Mouse (Mus musculus) spleen, adult 2 months (tissue): Measurements from ENCODE around the gene Polr3f. TPM values are rescaled to one million over a fixed set of nuclear protein-coding genes. Genes with fewer than 3 reads are reported as not detected.

Experiments
- DNase-seq, 2 experiments: peaks; one replicate each; pipeline versions ENCODE4 v3.0.0 to v3.0.0-alpha.2; 2012 to 2021; ENCODE audit warnings: low spot score in 2 of 2, low read depth in 1 of 2
- H3K27ac ChIP-seq: fragments of 200-500 bp; 2 replicates; pipeline ENCODE4 v1.5.1; 2012; ENCODE audit warnings: low read length, inconsistent platforms; ENCODE audit not compliant: insufficient read depth
- H3K27me3 ChIP-seq: fragments of 200-500 bp; 2 replicates; pipeline ENCODE4 v1.6.1; 2012; ENCODE audit warnings: mild to moderate bottlenecking, moderate library complexity, low read length, inconsistent platforms; ENCODE audit not compliant: control insufficient read depth, insufficient read depth
- H3K36me3 ChIP-seq: fragments of 200-500 bp; 2 replicates; pipeline ENCODE4 v1.6.1; 2012; ENCODE audit warnings: mild to moderate bottlenecking, low read length, inconsistent platforms; ENCODE audit not compliant: control insufficient read depth, insufficient read depth
- H3K4me1 ChIP-seq: fragments of 200-500 bp; 2 replicates; pipeline ENCODE4 v1.6.1; 2011; ENCODE audit warnings: inconsistent platforms; ENCODE audit not compliant: control insufficient read depth, insufficient read depth, insufficient read length
- H3K4me3 ChIP-seq: fragments of 200-500 bp; 2 replicates; pipeline ENCODE4 v1.5.1; 2011; ENCODE audit warnings: mild to moderate bottlenecking, inconsistent platforms; ENCODE audit not compliant: insufficient read depth, insufficient read length; ENCODE audit errors: extremely low read depth
- CTCF ChIP-seq: fragments of 200-500 bp; IDR thresholded peaks from 2 replicates; pipeline ENCODE4 v1.5.1; 2011; ENCODE audit warnings: mild to moderate bottlenecking, inconsistent platforms; ENCODE audit not compliant: insufficient read depth, insufficient read length, insufficient replicate concordance; ENCODE audit errors: extremely low read depth
- POLR2A ChIP-seq: fragments of 200-500 bp; IDR thresholded peaks from 2 replicates; pipeline ENCODE4 v1.6.1; 2011; ENCODE audit warnings: low read depth, low read length, inconsistent platforms
- WGBS: fragments of 180-500 bp; shearing (Covaris S2); methylation state at CpG from one replicate; pipeline ENCODE4 v1.1.7; 2018; 5-methylcytosine and 5-hydroxymethylcytosine counted together
- polyA plus RNA-seq: library from polyadenylated mRNA; depleted of rRNA; stranded (reverse); fragments of >200 nt; gene quantifications from 2 replicates; pipeline ENCODE4 v1.2.3, GENCODE M21; 2012; rRNA removed

Polr3f gene
- polyA plus RNA-seq, 1 experiment, result 4.8 TPM

DNA sequence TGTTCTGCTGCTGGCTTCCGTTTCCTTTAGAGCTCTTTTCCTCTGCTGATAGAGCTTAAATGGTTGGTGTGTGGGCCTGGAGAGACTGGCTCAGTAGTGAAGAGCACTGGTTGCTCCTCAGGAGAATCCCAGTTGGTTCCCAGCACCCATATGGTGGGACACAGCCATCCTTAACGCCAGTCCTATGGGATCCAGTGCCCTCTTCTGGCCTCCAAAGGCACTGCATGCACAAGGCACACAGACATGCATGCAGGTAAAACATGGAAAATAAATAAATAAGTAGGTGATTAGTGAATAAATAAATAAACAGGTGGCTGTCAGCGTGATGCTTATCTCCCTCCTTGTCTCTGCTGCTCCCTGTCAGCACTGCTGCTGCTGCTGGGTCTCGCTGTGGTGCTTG, 61.2 kb downstream of the Polr3f start:
- WGBS, result 90% methylated on average over 4 of the region's 4 CpGs
- no peak for TF ChIP-seq POLR2A
- no peak for TF ChIP-seq CTCF
- no peak for DNase-seq
- Histone ChIP-seq H3K27ac (no peak overlapping the region), H3K4me1 (no peaks in the 10 kb centered on the region), H3K36me3 (peaks cover 29% of the 10 kb centered on the region), H3K4me3 (no peak overlapping the region), H3K27me3 (no peaks in the 10 kb centered on the region)

Other genes with a start within 250 kb of the Polr3f start
- 0.44 TPM in 1 of 2 replicates, not detected in the other for gene Ovol2, start 195.6 kb upstream of the Polr3f start, polyA plus RNA-seq
- gene Kat14, start 158.7 kb upstream of the Polr3f start, polyA plus RNA-seq, result 19.0 and 20.3 TPM in 2 replicates
- gene Pet117, start 158.7 kb upstream of the Polr3f start, polyA plus RNA-seq, result not detected in 2 replicates
- gene Dzank1, start 304 bp upstream of the Polr3f start, polyA plus RNA-seq, result 0.12 TPM in 2 replicates
- 3.1 and 3.3 TPM in 2 replicates for gene Rbbp9, start 23.2 kb downstream of the Polr3f start, polyA plus RNA-seq
- 26.5 and 26.8 TPM in 2 replicates for gene Sec23b, start 28.5 kb downstream of the Polr3f start, polyA plus RNA-seq
- gene Smim26, start 66.3 kb downstream of the Polr3f start, polyA plus RNA-seq, result 0.77 and 0.89 TPM in 2 replicates
- 5.0 and 7.4 TPM in 2 replicates for gene Dtd1, start 72.2 kb downstream of the Polr3f start, polyA plus RNA-seq